Mouse (Mus musculus): ENCODE data around the gene Ccdc27.

The Ccdc27 gene

GRCm38 (mm10) chr4:154025641-154026440, 16.6 kb downstream of the Ccdc27 start, which contains the start of gene Smim1:
Gene Smim1 (minus strand): TSS chr4:154026230.
- in situ Hi-C loops (cut with MboI, MseI): no loop called here

- in situ Hi-C loops (cut with MboI, MseI): no loop called here
Observed at GRCm38 (mm10) chr4:154024729-154025521, 17.6 kb downstream of the Ccdc27 start.

- in situ Hi-C loops (cut with MboI, MseI): no loop called here
Observed at GRCm38 (mm10) chr4:154023754-154024601, 18.5 kb downstream of the Ccdc27 start.

- in situ Hi-C loops (cut with MboI, MseI): no loop called here
Observed at GRCm38 (mm10) chr4:154022844-154023243, 19.6 kb downstream of the Ccdc27 start.

GRCm38 (mm10) chr4:154022407-154022806, 20.1 kb downstream of the Ccdc27 start:
- in situ Hi-C loops (cut with MboI, MseI): no loop called here

GRCm38 (mm10) chr4:154021432-154021831, 21.0 kb downstream of the Ccdc27 start:
- in situ Hi-C loops (cut with MboI, MseI): no loop called here

- in situ Hi-C loops (cut with MboI, MseI): no loop called here
Observed at GRCm38 (mm10) chr4:154019571-154019970, 22.9 kb downstream of the Ccdc27 start.

- in situ Hi-C loops (cut with MboI, MseI): no loop called here
Observed at GRCm38 (mm10) chr4:154015476-154015875, 27.0 kb downstream of the Ccdc27 start.

GRCm38 (mm10) chr4:154012132-154012882, 30.2 kb downstream of the Ccdc27 start:
- in situ Hi-C loops (cut with MboI, MseI): loop anchor here (5.0 kb wide), 1 partner anchor 40 kb away; no protein-coding TSS in a partner anchor

GRCm38 (mm10) chr4:154011646-154012089, 30.8 kb downstream of the Ccdc27 start, which contains the start of gene Lrrc47:
Gene Lrrc47 (plus strand): TSS chr4:154011731.
- in situ Hi-C loops (cut with MboI, MseI): loop anchor here (5.0 kb wide), 1 partner anchor 39 kb away; no protein-coding TSS in a partner anchor

- in situ Hi-C loops (cut with MboI, MseI): loop anchor here (5.0 kb wide), 1 partner anchor 39 kb away; no protein-coding TSS in a partner anchor
Observed at GRCm38 (mm10) chr4:154010907-154011645, 31.4 kb downstream of the Ccdc27 start.

GRCm38 (mm10) chr4:154007759-154008158, 34.7 kb downstream of the Ccdc27 start:
- in situ Hi-C loops (cut with MboI, MseI): no loop called here

- in situ Hi-C loops (cut with MboI, MseI): no loop called here
Observed at GRCm38 (mm10) chr4:154006264-154006663, 36.2 kb downstream of the Ccdc27 start.

- in situ Hi-C loops (cut with MboI, MseI): no loop called here
Observed at GRCm38 (mm10) chr4:154005488-154005887, 37.0 kb downstream of the Ccdc27 start.

GRCm38 (mm10) chr4:153993505-153993904, 49.0 kb downstream of the Ccdc27 start:
- in situ Hi-C loops (cut with MboI, MseI): no loop called here

- in situ Hi-C loops (cut with MboI, MseI): no loop called here
Observed at GRCm38 (mm10) chr4:153992715-153993114, 49.8 kb downstream of the Ccdc27 start.

- in situ Hi-C loops (cut with MboI, MseI): no loop called here
Observed at GRCm38 (mm10) chr4:153980470-153980869, 62.0 kb downstream of the Ccdc27 start.

- in situ Hi-C loops (cut with MboI, MseI): no loop called here
Observed at GRCm38 (mm10) chr4:153979243-153979642, 63.2 kb downstream of the Ccdc27 start.

All from T-helper 1 cell (primary cell).